Mouse (Mus musculus): ENCODE measurements at regions not wholly inside any gene's neighbourhood (a gene's known extent, or its start where the extent isn't known, plus 50 kb on each side); places are given as distances from the start of the nearest gene placed in this dataset.
A peak's percentile ranks its signal among the peaks of the same experiment; 100 is the strongest.

GRCm38 (mm10) chr1:90347032-90347431 lies 143.3 kb downstream of the Ackr3 start:
- DNase-seq = no peak

GRCm38 (mm10) chr1:90349611-90350010 lies 145.8 kb downstream of the Ackr3 start:
- DNase-seq = no peak

GRCm38 (mm10) chr1:90353325-90353724 lies 149.5 kb downstream of the Ackr3 start:
- no peak for DNase-seq

- no peak for DNase-seq
Measured at GRCm38 (mm10) chr1:90356567-90356966, 152.8 kb downstream of the Ackr3 start.

GRCm38 (mm10) chr1:90357391-90357790 lies 153.6 kb downstream of the Ackr3 start:
- DNase-seq = no peak

- no peak for DNase-seq
Measured at GRCm38 (mm10) chr1:90358971-90359370, 155.2 kb downstream of the Ackr3 start.

GRCm38 (mm10) chr1:90360065-90360464 lies 156.3 kb downstream of the Ackr3 start:
- no peak for DNase-seq

- DNase-seq = no peak
Measured at GRCm38 (mm10) chr1:90364444-90364843, 160.7 kb downstream of the Ackr3 start.

- no peak for DNase-seq
Measured at GRCm38 (mm10) chr1:90368581-90368980, 164.8 kb downstream of the Ackr3 start.

GRCm38 (mm10) chr1:90369287-90369686 lies 165.5 kb downstream of the Ackr3 start:
- no peak for DNase-seq

GRCm38 (mm10) chr1:90370766-90371165 lies 167.0 kb downstream of the Ackr3 start:
- no peak for DNase-seq

GRCm38 (mm10) chr1:90373001-90373400 lies 169.2 kb downstream of the Ackr3 start:
- DNase-seq = no peak

- no peak for DNase-seq
Measured at GRCm38 (mm10) chr1:90374517-90374916, 170.7 kb downstream of the Ackr3 start.

- no peak for DNase-seq
Measured at GRCm38 (mm10) chr1:90380034-90380705, 176.4 kb downstream of the Ackr3 start.

- no peak for DNase-seq
Measured at GRCm38 (mm10) chr1:90382941-90383470, 179.2 kb downstream of the Ackr3 start.

GRCm38 (mm10) chr1:90385024-90385423 lies 181.2 kb downstream of the Ackr3 start:
- no peak for DNase-seq

- DNase-seq = no peak
Measured at GRCm38 (mm10) chr1:90386792-90387191, 183.0 kb downstream of the Ackr3 start.

GRCm38 (mm10) chr1:90390422-90390821 lies 186.6 kb downstream of the Ackr3 start:
- no peak for DNase-seq

- peak; percentile 46 for DNase-seq
Measured at GRCm38 (mm10) chr1:90393861-90394260, 190.1 kb downstream of the Ackr3 start.

GRCm38 (mm10) chr1:90395331-90396016 lies 191.7 kb downstream of the Ackr3 start:
- no peak for DNase-seq

GRCm38 (mm10) chr1:90396660-90397059 lies 192.9 kb downstream of the Ackr3 start:
- DNase-seq = no peak

- DNase-seq = no peak
Measured at GRCm38 (mm10) chr1:90397355-90397754, 193.6 kb downstream of the Ackr3 start.

GRCm38 (mm10) chr1:90398396-90398975 lies 194.7 kb downstream of the Ackr3 start:
- no peak for DNase-seq

Measured in adrenal gland, postnatal 25 days (tissue).